Mouse (Mus musculus): ENCODE results near the gene Flrt3. TPM values are rescaled to one million over a fixed set of nuclear protein-coding genes. Genes with fewer than 3 reads are reported as not detected.

The Flrt3 gene
- total RNA-seq (2021) = under 1 TPM; 0.34 to 0.48 TPM
- 0.06 and 0.44 TPM in 2 replicates for polyA plus RNA-seq (2012; rRNA removed)
- long read RNA-seq = 0 reads

GRCm38 (mm10) chr2:140670963-140671702 is at the start of gene Flrt3:
Gene Flrt3 (minus strand): TSS chr2:140671469.
- DNase-seq = peak; percentile 46 to 66
- intact Hi-C loops (cut with DNase I) = no loop called here
- Histone ChIP-seq H3K27me3 (ENCODE audit: control insufficient read depth, insufficient read depth, low read length) (no peaks in the 10 kb centered on the region), H3K4me3 (peak within 1 kb of the TSS; percentile 50), H3K4me1 (ENCODE audit: control insufficient read depth, insufficient read depth, low read length) (peaks cover 2% of the 10 kb centered on the region; the same call in 1 of the 2 replicates), H3K9ac (ENCODE audit: low read depth, low read length) (no peak within 1 kb of the TSS), H3K27ac (no peak within 1 kb of the TSS), H3K36me3 (ENCODE audit: control insufficient read depth, insufficient read depth, low read length) (no peaks in the 10 kb centered on the region), H3K79me2 (replicated peaks; ENCODE audit: control insufficient read depth, insufficient read depth, low read length) (no peaks in the 10 kb centered on the region)
- 1% methylated on average over 26 of the region's 26 CpGs for WGBS
- TF ChIP-seq EP300 (IDR thresholded peaks at IDR 0.05; ENCODE audit: insufficient read depth, low read depth, low read length) (no peak), POLR2A (IDR thresholded peaks at IDR 0.05; ENCODE audit: insufficient read depth, low read depth, low read length) (peak; percentile 31; the same call in 1 of the 2 replicates), CTCF (IDR thresholded peaks at IDR 0.05) (peak; percentile 74)

- Histone ChIP-seq H3K79me2 (replicated peaks; ENCODE audit: control insufficient read depth, insufficient read depth, low read length) (no peaks in the 10 kb centered on the region), H3K27ac (no peak overlapping the region), H3K36me3 (ENCODE audit: control insufficient read depth, insufficient read depth, low read length) (no peaks in the 10 kb centered on the region), H3K9ac (ENCODE audit: low read depth, low read length) (no peak overlapping the region), H3K27me3 (ENCODE audit: control insufficient read depth, insufficient read depth, low read length) (no peaks in the 10 kb centered on the region), H3K4me1 (ENCODE audit: control insufficient read depth, insufficient read depth, low read length) (no peaks in the 10 kb centered on the region), H3K4me3 (no peak overlapping the region)
- 60% methylated on average over 9 of the region's 9 CpGs for WGBS
- TF ChIP-seq CTCF (IDR thresholded peaks at IDR 0.05) = no peak
- no peak for TF ChIP-seq EP300 (IDR thresholded peaks at IDR 0.05; ENCODE audit: insufficient read depth, low read depth, low read length)
- TF ChIP-seq POLR2A (IDR thresholded peaks at IDR 0.05; ENCODE audit: insufficient read depth, low read depth, low read length) = no peak
- intact Hi-C loops (cut with DNase I) = no loop called here
- DNase-seq = no peak
Observed at GRCm38 (mm10) chr2:140717407-140717806, 46.1 kb upstream of the Flrt3 start.

- H3K4me3 ChIP-seq = no peak overlapping the region
- no peaks in the 10 kb centered on the region for H3K36me3 ChIP-seq (ENCODE audit: control insufficient read depth, insufficient read depth, low read length)
- TF ChIP-seq EP300 (IDR thresholded peaks at IDR 0.05; ENCODE audit: insufficient read depth, low read depth, low read length) = no peak
- TF ChIP-seq CTCF (IDR thresholded peaks at IDR 0.05) = no peak
- no peak for TF ChIP-seq POLR2A (IDR thresholded peaks at IDR 0.05; ENCODE audit: insufficient read depth, low read depth, low read length)
- WGBS = 81% methylated on average over 4 of the region's 4 CpGs
- no peak for DNase-seq
- H3K27ac ChIP-seq = no peak overlapping the region
- no peaks in the 10 kb centered on the region for H3K4me1 ChIP-seq (ENCODE audit: control insufficient read depth, insufficient read depth, low read length)
- no peaks in the 10 kb centered on the region for H3K79me2 ChIP-seq (replicated peaks; ENCODE audit: control insufficient read depth, insufficient read depth, low read length)
- no peak overlapping the region for H3K9ac ChIP-seq (ENCODE audit: low read depth, low read length)
- intact Hi-C loops (cut with DNase I) = no loop called here
- H3K27me3 ChIP-seq (ENCODE audit: control insufficient read depth, insufficient read depth, low read length) = no peaks in the 10 kb centered on the region
Observed at GRCm38 (mm10) chr2:140715822-140716221, 44.6 kb upstream of the Flrt3 start.

GRCm38 (mm10) chr2:140707550-140707949 is 36.3 kb upstream of the Flrt3 start:
- DNase-seq = no peak
- H3K27me3 ChIP-seq (ENCODE audit: control insufficient read depth, insufficient read depth, low read length) = no peaks in the 10 kb centered on the region
- no peak for TF ChIP-seq POLR2A (IDR thresholded peaks at IDR 0.05; ENCODE audit: insufficient read depth, low read depth, low read length)
- H3K27ac ChIP-seq = no peak overlapping the region
- no peaks in the 10 kb centered on the region for H3K36me3 ChIP-seq (ENCODE audit: control insufficient read depth, insufficient read depth, low read length)
- WGBS = 58% methylated on average over 5 of the region's 5 CpGs
- H3K9ac ChIP-seq (ENCODE audit: low read depth, low read length) = no peak overlapping the region
- no peaks in the 10 kb centered on the region for H3K4me1 ChIP-seq (ENCODE audit: control insufficient read depth, insufficient read depth, low read length)
- no peak overlapping the region for H3K4me3 ChIP-seq
- H3K79me2 ChIP-seq (replicated peaks; ENCODE audit: control insufficient read depth, insufficient read depth, low read length) = no peaks in the 10 kb centered on the region
- intact Hi-C loops (cut with DNase I) = no loop called here

- 56% methylated on average over 2 of the region's 2 CpGs for WGBS
- Histone ChIP-seq H3K27ac (no peak overlapping the region), H3K4me1 (ENCODE audit: control insufficient read depth, insufficient read depth, low read length) (no peaks in the 10 kb centered on the region), H3K36me3 (ENCODE audit: control insufficient read depth, insufficient read depth, low read length) (no peaks in the 10 kb centered on the region), H3K9ac (ENCODE audit: low read depth, low read length) (no peak overlapping the region), H3K27me3 (ENCODE audit: control insufficient read depth, insufficient read depth, low read length) (no peaks in the 10 kb centered on the region), H3K79me2 (replicated peaks; ENCODE audit: control insufficient read depth, insufficient read depth, low read length) (no peaks in the 10 kb centered on the region), H3K4me3 (no peak overlapping the region)
- intact Hi-C loops (cut with DNase I) = no loop called here
- no peak for DNase-seq
- TF ChIP-seq CTCF (IDR thresholded peaks at IDR 0.05) (no peak), EP300 (IDR thresholded peaks at IDR 0.05; ENCODE audit: insufficient read depth, low read depth, low read length) (no peak), POLR2A (IDR thresholded peaks at IDR 0.05; ENCODE audit: insufficient read depth, low read depth, low read length) (no peak)
Observed at GRCm38 (mm10) chr2:140705278-140705677, 34.0 kb upstream of the Flrt3 start.

GRCm38 (mm10) chr2:140704146-140704545 is 32.9 kb upstream of the Flrt3 start:
- H3K27ac ChIP-seq = no peak overlapping the region
- H3K27me3 ChIP-seq (ENCODE audit: control insufficient read depth, insufficient read depth, low read length) = no peaks in the 10 kb centered on the region
- TF ChIP-seq EP300 (IDR thresholded peaks at IDR 0.05; ENCODE audit: insufficient read depth, low read depth, low read length) (no peak), POLR2A (IDR thresholded peaks at IDR 0.05; ENCODE audit: insufficient read depth, low read depth, low read length) (no peak), CTCF (IDR thresholded peaks at IDR 0.05) (no peak)
- intact Hi-C loops (cut with DNase I) = no loop called here
- no peaks in the 10 kb centered on the region for H3K36me3 ChIP-seq (ENCODE audit: control insufficient read depth, insufficient read depth, low read length)
- DNase-seq = no peak
- no peak overlapping the region for H3K9ac ChIP-seq (ENCODE audit: low read depth, low read length)
- H3K4me3 ChIP-seq = no peak overlapping the region
- H3K4me1 ChIP-seq (ENCODE audit: control insufficient read depth, insufficient read depth, low read length) = no peaks in the 10 kb centered on the region
- WGBS = 65% methylated on average over 3 of the region's 3 CpGs
- no peaks in the 10 kb centered on the region for H3K79me2 ChIP-seq (replicated peaks; ENCODE audit: control insufficient read depth, insufficient read depth, low read length)
